Mouse (Mus musculus) gastrocnemius, postnatal 25 days (tissue): ENCODE measurements at regions not wholly inside any gene's neighbourhood (a gene's known extent, or its start where the extent isn't known, plus 50 kb on each side); places are given as distances from the start of the nearest gene placed in this dataset.

Experiments used
- DNase-seq: peaks from one replicate; pipeline ENCODE4 v3.0.0; 2022

DNA sequence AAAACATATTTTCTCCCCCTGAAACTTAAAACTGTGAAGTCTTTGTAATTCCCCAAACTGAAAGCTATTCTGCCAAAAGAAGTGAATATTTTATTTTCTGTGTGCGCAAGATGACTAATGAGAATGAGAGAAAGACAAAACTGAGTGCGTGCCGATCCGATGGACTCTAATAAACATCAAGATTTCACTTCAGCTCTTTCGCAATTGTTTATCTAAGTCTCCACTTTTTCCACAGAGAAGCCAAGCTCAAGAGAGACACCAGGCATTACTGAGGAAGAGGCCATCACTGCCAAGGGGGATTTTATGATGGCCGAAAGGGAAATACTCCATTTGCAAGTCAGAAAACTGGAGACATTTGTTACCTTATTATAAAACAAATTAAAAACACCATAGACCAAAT, 55.0 kb upstream of the Uqcrfs1 start:
- DNase-seq = no peak

DNA sequence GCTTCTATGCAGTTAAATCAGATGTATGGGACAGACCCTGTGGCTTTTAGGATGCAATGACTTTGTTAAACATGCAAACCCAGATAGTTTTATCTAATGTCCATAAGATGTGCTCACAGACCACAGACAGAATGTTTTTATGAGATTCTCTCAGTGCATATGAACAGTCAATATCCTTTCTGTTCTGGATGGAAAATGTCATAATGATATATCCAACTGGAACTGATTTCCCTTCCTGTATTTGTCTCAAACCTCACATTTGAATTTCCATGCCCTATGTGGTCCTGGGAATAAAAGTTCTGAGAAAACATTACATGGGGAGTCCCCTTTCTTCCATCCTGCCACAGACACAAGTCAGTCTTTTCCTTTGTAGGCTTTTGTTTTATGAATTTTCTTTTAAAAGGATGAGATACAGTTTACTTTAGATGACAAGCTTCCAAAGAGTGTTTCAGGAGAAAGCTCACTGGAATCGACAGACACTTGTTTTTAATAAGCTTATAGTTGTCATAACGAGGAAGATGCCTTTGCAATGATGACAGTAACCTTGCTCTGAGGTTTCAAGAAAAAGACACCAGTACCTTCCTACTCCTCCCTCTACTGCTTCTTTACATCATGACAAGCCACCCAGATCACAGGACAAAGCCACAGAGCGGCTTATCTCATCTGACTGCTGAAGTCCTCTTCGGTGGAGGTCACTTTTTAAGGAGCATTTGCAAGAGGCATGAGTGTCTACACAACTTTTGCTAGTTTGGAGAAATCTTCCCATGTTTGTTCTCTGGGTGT, 55.7 kb upstream of the Uqcrfs1 start:
- no peak for DNase-seq

DNA sequence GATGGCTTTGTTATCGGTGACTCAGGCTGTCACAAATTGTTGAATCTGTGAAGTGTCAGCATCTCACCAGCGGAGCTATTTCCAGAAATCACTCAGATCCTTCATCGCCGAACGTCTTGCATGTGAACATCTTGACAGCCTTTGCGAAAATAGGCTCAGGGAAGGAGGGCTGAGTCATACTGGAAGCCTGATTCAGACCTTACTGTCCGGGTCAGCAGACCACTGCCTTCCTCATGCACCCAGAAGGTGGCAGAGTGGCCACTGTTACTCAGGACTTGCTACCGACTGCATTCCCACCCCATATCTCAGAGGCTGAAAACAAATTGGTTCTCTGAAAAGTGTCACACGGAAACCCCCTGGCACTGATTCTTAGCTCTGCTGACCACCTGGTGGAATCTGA, 55.9 kb upstream of the Dusp22 start:
- DNase-seq = peak; percentile 15

DNA sequence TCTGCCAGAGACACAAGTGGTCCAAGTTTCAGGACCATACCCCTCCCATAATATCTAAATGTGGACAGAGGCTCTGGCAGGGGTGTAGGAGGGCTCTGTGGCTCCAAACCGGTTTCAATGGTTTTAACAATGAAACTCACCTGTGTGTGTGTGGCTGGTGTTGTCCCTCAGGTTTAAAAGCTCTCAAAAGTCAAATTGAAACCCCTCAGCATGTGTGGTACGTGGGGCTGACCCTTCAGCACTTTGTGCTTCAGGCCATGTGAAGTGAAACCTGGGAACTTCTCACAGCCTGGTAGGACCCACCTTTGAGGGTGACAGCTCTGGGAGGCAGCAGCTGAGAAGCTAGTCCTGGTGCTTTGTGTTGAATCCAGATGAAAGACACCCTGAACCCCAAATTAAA, 52.5 kb upstream of the Dusp22 start:
- DNase-seq = no peak

DNA sequence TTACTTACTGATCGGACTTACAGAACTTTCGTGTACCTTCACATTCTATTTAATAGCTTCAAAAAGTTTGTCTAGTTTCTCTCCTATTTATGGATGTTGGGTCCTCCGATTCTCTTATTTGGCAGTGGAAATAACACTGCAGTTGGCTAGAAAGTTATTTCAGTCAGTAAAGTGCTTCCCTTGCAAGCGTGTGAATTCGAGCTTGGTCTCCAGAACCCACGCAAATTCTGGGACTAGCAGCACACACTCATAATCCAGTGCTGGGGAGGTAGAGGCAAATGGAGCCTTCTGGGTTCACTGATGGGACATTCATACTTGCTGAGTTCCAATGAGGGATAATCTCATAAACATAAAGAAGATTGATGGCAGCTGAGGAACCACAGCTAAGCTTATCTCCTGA, 51.9 kb upstream of the Dusp22 start:
- DNase-seq = no peak

DNA sequence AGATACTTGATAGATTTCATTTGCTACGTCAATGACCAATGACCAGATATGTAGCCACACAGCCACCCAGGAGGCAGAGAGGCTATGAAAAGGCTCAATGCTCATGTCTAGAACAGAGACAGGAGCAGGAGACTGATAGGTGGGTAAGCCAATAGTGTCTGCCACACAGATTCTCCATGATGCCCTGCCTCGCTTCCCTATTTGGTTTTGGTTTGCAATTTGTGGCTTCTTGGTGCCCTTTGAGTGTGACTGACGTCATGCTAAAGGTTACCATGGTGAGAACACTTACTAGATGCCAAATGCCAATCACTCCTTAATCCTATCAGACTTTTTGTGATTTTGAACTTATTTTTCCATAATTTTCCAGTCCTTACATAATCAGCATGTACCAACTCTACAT, 50.0 kb upstream of the Dusp22 start:
- no peak for DNase-seq
